Mouse (Mus musculus) spleen, postnatal 14 days (tissue): ENCODE results near the gene Olfr1477.
"Not testable (repeated sequence)": the region's sequence is repeated elsewhere in the genome, so short reads cannot be mapped to it uniquely, and the experiment has no call there.

Experiments used
- DNase-seq, 2 experiments: peaks; one replicate each; pipeline ENCODE4 v3.0.0; 2021 to 2022; ENCODE audit warnings: low spot score in 2 of 2

The Olfr1477 gene

GRCm38 (mm10) chr19:13500246-13500645 lies at the start of gene Olfr1477:
Gene Olfr1477 (plus strand): TSS chr19:13500546.
- no peak for DNase-seq

DNA sequence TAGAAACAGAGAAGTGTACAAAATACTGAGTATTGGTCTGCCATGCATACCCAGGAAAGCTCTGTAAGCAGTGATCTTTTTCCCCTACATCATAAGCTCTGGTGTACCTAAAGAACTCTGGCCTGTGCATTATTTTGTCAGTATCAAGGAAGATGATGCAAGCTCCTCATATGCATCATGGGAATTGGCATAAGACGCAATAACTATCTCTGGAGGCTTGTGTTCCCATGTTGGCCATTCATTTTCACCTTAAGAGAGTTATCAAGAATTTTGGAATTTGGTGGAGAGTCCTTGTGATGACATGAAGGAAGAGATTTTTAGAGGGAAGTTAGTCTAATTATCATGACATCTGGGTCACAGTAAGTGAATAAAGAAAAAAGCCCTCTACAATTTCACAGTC lies 44.4 kb upstream of the Olfr1477 start, which contains the start of gene Olfr1472:
Olfr1472 (minus strand) TSS at position 101 of the 400 bp plus-strand sequence.
- no peak for DNase-seq

DNA sequence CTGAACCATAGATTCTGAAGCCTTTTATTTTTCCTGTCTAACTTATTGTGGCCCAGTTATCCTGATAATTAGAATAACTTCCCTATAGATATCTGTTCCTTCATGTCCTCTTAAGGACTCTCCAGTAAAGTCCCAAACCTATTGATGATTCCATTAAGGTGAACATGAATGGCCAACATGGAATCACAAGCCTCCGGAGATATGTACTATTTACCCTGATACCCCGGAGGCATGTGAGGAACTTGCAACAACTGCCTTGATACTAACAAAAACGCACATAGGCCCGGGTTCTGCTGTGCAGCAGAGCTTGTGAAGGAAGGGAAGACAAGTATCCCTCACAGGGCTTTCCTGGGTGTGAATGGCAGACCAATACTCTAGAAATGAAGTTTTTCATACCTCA lies 31.1 kb upstream of the Olfr1477 start, which contains the start of gene Olfr1474:
Olfr1474 (plus strand) TSS at position 301 of the 400 bp plus-strand sequence.
- DNase-seq, result not testable (repeated sequence)

GRCm38 (mm10) chr19:13480096-13480495 lies 20.2 kb upstream of the Olfr1477 start, which contains the start of gene Olfr1475:
Gene Olfr1475 (minus strand): TSS chr19:13480196.
- no peak for DNase-seq

- no peak for DNase-seq
Measured at GRCm38 (mm10) chr19:13527613-13528012, 27.3 kb downstream of the Olfr1477 start, which contains the start of gene Olfr1480. Gene Olfr1480 (plus strand): TSS chr19:13527913.
